Mouse (Mus musculus) effector memory CD4-positive, alpha-beta T cell, adult 7 months (primary cell): ENCODE results near the gene Gm49396. TPM values are rescaled to one million over a fixed set of nuclear protein-coding genes. Genes with fewer than 3 reads are reported as not detected.

ENCODE experiments used
- polyA plus RNA-seq: library from polyadenylated mRNA; unstranded; fragments of 100-300 nt; shearing (Covaris generic); gene quantifications from one replicate; pipeline ENCODE4 v1.2.1, GENCODE M21; 2017

Gm49396 gene
- 54.0 TPM for polyA plus RNA-seq

DNA sequence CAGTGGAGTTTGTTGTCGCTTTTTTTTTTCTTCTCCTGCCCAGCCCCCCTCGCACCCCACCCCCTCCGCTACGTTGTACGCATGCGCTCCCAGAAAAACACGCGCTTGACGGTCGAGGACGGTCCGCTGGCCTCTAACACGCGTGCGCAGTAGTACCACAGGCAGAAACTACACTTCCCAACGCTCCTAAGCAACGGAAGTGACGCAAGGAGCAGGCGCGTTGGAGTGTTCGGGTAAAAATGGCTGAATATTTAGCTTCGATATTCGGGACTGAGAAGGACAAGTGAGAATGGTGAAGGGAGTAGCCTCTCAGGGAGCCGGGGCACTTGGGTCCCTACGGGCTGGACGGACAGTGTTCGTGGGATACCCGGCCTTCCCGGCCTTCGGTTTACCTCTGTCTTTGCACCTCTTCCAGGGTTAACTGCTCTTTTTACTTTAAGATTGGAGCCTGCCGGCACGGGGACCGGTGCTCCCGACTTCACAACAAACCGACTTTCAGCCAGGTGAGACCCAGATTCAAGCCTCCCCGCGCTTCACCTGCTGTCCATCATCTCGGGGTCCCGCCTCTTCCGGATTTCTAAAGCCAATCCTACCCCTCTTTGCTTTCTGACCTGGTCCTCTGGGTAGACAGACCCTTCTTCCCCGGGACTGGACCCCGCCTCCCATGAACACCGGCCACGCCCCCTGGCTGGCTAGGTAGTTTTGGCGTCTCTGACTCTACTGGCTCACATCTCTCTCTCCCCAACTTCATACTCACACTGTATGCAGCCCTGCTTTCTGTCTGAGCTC is at the start of gene Gm49396, which contains the start of the genes U2af1l4 and Psenen:
Gene Gm49396 (plus strand): TSS at position 228 of the 789 bp plus-strand sequence.
Gene U2af1l4 (plus strand): TSS at position 185 of the 789 bp plus-strand sequence.
Gene Psenen (minus strand): TSS at position 511 of the 789 bp plus-strand sequence.

DNA sequence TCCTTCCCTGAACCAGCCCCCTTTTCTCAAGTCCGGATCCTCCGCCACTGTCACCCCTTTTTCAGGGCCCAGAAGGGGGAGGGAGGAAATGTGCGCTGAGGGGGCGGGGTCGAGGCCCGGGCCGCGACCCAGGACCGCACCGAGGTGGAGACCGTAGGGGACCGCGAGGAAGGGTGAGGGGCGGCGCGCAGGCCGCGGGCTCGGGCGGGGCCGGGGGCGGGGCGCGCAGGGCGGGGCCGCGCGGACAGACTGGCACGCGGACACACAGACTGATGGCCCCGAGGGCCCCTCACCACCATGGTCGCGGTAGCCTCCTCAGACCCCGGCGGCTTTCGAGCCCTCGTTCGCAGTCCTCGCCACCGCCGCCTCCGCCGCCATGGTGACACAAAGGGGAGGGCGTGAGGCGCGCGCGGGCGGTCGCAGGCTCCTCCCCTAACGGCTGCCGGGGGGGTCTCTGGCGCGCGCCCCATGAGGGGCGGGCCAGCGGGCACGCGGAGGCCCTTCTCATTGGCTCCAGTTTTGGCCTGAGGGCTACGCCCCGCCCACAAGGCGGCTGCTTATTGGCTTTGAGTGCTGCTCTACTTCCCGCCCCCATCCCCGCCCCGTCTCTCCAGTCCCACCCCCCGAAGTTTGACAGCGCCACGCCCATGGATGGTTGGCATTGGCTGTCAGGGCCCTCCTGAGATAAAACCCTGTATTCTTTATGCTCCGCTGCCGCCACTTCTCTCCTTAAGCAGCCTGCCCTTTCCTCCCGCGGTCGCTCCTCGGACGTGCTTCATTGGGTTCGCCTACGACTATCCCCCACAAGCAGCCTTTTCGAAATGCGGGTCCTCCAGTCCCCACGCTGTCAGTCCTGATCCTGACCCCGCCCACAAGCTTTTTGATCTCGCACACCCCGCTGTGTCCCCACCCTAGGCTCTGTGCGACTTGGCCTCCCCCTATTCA is 28.2 kb upstream of the Gm49396 start, which contains the start of gene Arhgap33:
Gene Arhgap33 (minus strand): TSS at position 428 of the 945 bp plus-strand sequence.

DNA sequence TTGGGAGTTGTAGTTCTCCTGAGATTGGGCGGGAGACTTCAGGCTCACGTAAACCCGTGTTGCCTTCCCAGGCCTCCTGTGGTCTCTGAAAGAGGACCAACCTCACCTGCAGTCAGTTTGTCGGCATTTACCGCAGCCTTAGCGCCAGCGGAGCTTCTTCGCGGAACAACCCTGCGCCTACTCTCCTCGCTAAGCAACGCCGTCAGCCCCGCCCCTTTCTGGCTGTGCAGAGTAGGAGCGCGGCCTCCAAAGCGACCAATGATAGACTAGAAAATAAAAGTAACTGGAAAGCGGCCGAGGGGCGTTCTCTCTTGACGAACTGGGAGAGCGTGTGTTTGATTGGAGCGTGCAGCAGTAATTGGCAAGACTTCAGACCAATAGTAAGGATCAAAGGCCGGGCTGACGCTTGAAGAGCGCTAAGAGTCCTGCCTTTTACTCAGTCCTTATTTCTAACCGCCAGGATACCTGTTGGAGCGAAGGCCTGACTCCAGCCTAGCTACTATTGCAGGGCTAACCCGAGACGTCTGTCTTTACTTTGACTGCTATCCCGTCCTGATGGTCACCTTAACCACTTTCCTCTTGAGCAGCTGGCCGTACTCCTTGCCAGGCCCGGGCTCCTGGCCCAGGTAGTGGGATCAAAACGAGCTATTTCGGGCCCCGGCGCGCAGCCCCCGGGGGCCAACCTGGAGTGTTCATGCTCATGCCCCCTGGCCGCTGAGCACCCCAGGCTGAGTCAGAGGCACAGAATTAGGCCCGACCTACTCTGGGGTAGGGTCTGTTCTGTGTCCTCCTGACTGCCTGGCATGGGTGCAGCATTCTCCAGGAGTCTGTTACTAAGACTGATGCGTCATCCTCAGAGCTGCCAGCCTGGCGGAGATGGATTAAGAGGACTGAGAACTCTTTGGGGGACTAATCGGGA is 10.8 kb upstream of the Gm49396 start, which contains the start of the genes Hspb6 and Proser3:
Gene Hspb6 (plus strand): TSS at position 77 of the 919 bp plus-strand sequence.
Gene Proser3 (minus strand): TSS at position 198 of the 919 bp plus-strand sequence.

DNA sequence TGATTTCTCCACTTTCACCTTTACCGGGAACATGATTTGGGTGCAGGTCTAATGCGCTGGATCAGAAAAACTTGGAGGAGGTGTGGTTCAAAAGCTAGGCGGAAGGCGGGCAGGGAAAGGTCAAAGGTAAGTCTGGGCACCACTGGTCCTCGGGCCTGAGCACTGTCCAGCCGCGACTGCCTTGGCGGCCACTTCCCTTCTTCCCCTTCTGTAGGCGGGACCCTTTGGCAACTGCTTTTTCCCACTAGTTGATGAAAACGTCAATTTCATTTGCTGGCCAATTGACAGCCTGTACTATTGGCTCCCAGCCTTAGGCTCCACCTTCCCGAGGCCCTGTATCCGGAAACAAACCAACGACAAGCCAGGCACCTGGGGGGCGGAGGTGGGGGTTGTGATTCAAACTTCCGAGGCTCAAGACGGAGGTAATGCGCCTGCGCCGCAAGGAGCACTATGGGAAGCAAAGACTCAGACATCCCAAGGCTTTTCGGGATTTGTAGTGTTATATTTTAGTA is 3.6 kb upstream of the Gm49396 start, which contains the start of gene Lin37:
Gene Lin37 (minus strand): TSS at position 396 of the 512 bp plus-strand sequence.

DNA sequence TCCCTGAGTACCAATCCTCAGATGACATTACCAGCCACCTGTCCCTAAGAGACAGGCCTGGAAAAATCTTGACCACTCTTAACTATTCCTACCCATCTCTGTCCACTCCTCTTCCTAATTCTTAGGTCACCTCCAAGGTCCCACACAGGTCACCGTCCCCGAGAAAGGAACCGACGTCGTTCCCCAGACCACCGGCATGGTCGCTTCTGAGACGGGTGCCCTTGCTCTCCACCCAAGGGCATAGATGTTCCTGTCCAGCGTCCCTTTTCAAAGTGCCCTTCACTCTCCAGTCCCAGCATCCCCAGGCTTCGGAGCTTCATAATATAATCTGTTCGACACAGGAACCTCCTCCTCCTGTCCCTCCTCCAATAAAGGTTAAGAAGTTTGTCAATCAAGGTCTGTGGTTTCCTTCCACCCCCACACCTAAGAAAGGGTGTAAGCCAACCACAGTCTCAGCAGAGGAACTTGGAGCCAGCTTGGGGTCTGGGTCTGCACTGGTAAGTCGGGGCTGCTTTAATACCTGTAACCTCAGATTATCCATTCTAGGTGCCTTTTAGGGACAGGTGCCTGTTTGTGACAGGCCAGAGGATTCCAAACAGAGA is 1.9 kb downstream of the Gm49396 start, which contains the start of gene Igflr1:
Gene Igflr1 (plus strand): TSS at position 458 of the 602 bp plus-strand sequence.

DNA sequence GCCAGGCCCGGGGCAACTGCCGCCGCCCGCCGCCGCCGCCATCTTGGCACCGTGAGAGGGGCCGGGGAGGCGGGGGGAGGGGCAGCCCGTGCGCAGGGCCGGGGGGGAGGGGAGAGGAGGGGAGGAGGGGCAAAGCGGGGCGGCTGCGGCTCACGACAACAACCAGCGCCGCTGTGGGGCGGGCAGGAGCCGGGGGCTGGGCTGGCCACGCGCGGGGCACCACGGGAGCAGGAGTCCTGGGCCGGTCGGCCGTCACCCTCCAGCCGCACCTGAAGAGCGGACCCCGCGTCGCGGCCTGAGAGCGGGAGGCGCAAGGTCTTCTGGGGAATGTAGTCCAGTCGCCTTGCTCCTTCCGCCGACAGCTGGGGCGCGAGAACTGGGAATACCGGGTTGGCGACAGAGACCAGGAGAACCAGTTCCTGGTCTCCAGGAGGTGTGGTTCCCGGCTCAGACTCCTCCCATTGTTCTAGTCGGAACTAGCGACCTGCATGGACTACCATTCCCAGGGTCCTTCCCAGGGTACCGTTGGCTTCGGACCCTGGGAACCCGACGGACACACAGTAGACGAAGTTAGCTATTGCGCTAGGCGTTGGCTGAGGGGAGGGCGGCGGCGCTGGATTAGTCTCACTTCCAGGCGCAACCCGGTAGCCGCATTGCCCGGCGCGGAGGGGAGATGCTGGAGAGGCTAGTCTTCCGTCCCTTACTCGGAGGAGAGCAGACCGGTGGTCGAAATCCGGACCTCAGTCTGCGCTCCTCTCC is 25.7 kb downstream of the Gm49396 start, which contains the start of gene Kmt2b:
Gene Kmt2b (minus strand): TSS at position 51 of the 759 bp plus-strand sequence.

DNA sequence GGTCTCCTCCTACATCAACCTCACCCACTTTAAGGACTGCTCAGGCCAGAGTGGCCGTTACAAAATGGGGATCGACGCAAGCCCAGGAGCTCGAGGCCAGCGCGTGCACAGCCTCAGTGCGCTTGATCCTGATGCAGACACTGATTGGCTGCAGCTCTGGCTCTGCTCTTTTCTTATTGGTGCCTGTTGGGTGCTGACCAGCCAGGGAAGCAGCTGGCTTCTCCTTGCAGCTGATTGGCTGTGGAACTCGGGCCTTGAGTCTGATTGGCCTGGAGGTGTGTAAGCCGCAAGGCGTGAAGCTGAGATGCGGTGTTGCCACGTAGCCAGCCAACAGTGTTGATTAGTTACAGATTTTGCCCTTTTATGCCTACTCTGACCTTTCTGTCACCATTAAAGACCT is 35.6 kb downstream of the Gm49396 start, which contains the start of gene Zbtb32:
Gene Zbtb32 (minus strand): TSS at position 124 of the 400 bp plus-strand sequence.

DNA sequence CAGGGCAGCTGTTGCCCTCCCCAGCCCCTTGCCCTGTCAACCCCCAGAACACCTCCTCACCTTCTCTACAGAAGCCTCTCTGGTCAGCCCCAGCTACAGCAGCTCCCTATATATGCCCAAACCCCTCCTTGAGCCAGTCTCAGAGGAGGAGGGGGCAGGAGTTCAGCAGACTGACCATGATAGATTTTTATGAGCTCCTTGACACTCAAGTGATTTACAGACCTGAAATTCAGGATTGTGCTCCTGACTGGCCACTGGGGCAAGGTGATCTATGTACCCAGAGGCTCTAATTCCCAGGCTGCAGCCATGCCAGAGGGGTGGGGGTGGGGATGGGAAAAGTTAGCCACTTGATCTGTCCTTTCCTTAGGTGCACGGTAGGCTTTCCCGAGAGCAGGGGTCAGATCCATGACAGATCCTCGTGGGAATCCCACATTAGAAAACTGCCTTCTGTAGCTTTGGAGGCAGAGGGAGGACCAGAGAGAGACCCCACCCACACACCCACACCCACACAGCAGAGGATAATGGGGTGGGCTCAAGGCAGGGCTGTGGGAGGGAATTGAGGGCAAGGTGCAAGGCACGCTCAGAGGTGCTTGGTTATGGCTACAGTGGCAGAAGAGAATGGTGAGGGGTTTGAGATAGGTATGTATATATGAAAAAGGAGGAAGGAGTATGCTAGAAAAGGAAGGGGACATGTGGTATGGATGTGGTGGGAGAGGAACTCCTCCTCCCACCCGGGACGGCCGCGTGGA is 49.7 kb downstream of the Gm49396 start, which contains the start of gene Upk1a:
Gene Upk1a (minus strand): TSS at position 194 of the 749 bp plus-strand sequence.

Other genes starting within 250 kb of the Gm49396 start
- 2.6 TPM for gene Syne4, start 248.5 kb upstream of the Gm49396 start, polyA plus RNA-seq
- not detected for gene E130208F15Rik, start 241.6 kb upstream of the Gm49396 start, polyA plus RNA-seq
- gene Sdhaf1, start 239.4 kb upstream of the Gm49396 start, polyA plus RNA-seq: 16.2 TPM
- gene Lrfn3, start 200.6 kb upstream of the Gm49396 start, polyA plus RNA-seq: not detected
- not detected for gene Tyrobp, start 149.6 kb upstream of the Gm49396 start, polyA plus RNA-seq
- 749 TPM for gene Hcst, start 143.5 kb upstream of the Gm49396 start, polyA plus RNA-seq
- 888 TPM for gene Nfkbid, start 141.6 kb upstream of the Gm49396 start, polyA plus RNA-seq
- gene Aplp1, start 117.8 kb upstream of the Gm49396 start, polyA plus RNA-seq: 24.5 TPM
- gene Kirrel2, start 105.7 kb upstream of the Gm49396 start, polyA plus RNA-seq: not detected
- 0.22 TPM for gene Nphs1, start 105.0 kb upstream of the Gm49396 start, polyA plus RNA-seq
- not detected for gene Prodh2, start 69.7 kb upstream of the Gm49396 start, polyA plus RNA-seq
- 1.1 TPM for gene Arhgap33, start 28.3 kb upstream of the Gm49396 start, polyA plus RNA-seq
- gene Hspb6, start 11.2 kb upstream of the Gm49396 start, polyA plus RNA-seq: 5.0 TPM
- 2.2 TPM for gene Proser3, start 11.0 kb upstream of the Gm49396 start, polyA plus RNA-seq
- 49.3 TPM for gene Lin37, start 3.5 kb upstream of the Gm49396 start, polyA plus RNA-seq
- gene U2af1l4, start within 50 bp of the Gm49396 start, polyA plus RNA-seq: 90.7 TPM
- gene Psenen, start 283 bp downstream of the Gm49396 start, polyA plus RNA-seq: 150 TPM
- 67.5 TPM for gene Igflr1, start 2.1 kb downstream of the Gm49396 start, polyA plus RNA-seq
- 11.1 TPM for gene Kmt2b, start 25.4 kb downstream of the Gm49396 start, polyA plus RNA-seq
- 16.9 TPM for gene Zbtb32, start 35.6 kb downstream of the Gm49396 start, polyA plus RNA-seq
- 0.62 TPM for gene Upk1a, start 49.5 kb downstream of the Gm49396 start, polyA plus RNA-seq
- gene Cox6b1, start 62.8 kb downstream of the Gm49396 start, polyA plus RNA-seq: 445 TPM
- gene Etv2, start 72.5 kb downstream of the Gm49396 start, polyA plus RNA-seq: not detected
- 238 TPM for gene Rbm42, start 87.0 kb downstream of the Gm49396 start, polyA plus RNA-seq
- gene Haus5, start 101.7 kb downstream of the Gm49396 start, polyA plus RNA-seq: 47.1 TPM
- not detected for gene Pmis2, start 108.3 kb downstream of the Gm49396 start, polyA plus RNA-seq
- not detected for gene 2200002J24Rik, start 135.6 kb downstream of the Gm49396 start, polyA plus RNA-seq
- not detected for gene Atp4a, start 148.9 kb downstream of the Gm49396 start, polyA plus RNA-seq
- 66.4 TPM for gene Tmem147, start 166.2 kb downstream of the Gm49396 start, polyA plus RNA-seq
- 1.1 TPM for gene Gapdhs, start 180.3 kb downstream of the Gm49396 start, polyA plus RNA-seq
- 1.2 TPM for gene Sbsn, start 188.1 kb downstream of the Gm49396 start, polyA plus RNA-seq
- gene Dmkn, start 200.4 kb downstream of the Gm49396 start, polyA plus RNA-seq: not detected
- gene Krtdap, start 224.6 kb downstream of the Gm49396 start, polyA plus RNA-seq: not detected